Mouse (Mus musculus): ENCODE measurements around the gene Ccr10. TPM values are rescaled to one million over a fixed set of nuclear protein-coding genes. Genes with fewer than 3 reads are reported as not detected.

Ccr10 gene
- polyA plus RNA-seq (2012; rRNA removed): not detected in 2 replicates

GRCm38 (mm10) chr11:101174851-101175628 is at the start of gene Ccr10:
TSS of gene Ccr10 (minus strand) at chr11:101175443.

GRCm38 (mm10) chr11:101170811-101171610 is 4.2 kb downstream of the Ccr10 start, which contains the start of gene Plekhh3:
TSS of gene Plekhh3 (minus strand) at chr11:101171351.

GRCm38 (mm10) chr11:101170354-101170810 is 4.9 kb downstream of the Ccr10 start, which contains the start of gene Cntnap1:
TSS of gene Cntnap1 (plus strand) at chr11:101170523.

GRCm38 (mm10) chr11:101155728-101156371 is 19.4 kb downstream of the Ccr10 start, which contains the start of gene Tubg2:
TSS of gene Tubg2 (plus strand) at chr11:101155907.

Other genes starting within 250 kb of the Ccr10 start
- 20.9 and 23.6 TPM in 2 replicates for gene Stat3, start 235.9 kb downstream of the Ccr10 start, polyA plus RNA-seq (2012; rRNA removed)
- gene Cavin1, start 204.6 kb downstream of the Ccr10 start, polyA plus RNA-seq (2012; rRNA removed): 20.2 and 40.3 TPM in 2 replicates
- gene Atp6v0a1, start 166.0 kb downstream of the Ccr10 start, polyA plus RNA-seq (2012; rRNA removed): 75.1 and 97.4 TPM in 2 replicates
- gene Naglu, start 105.4 kb downstream of the Ccr10 start, polyA plus RNA-seq (2012; rRNA removed): 6.2 and 7.2 TPM in 2 replicates
- gene Hsd17b1, start 97.0 kb downstream of the Ccr10 start, polyA plus RNA-seq (2012; rRNA removed): 0.30 and 0.55 TPM in 2 replicates
- gene Coasy, start 92.9 kb downstream of the Ccr10 start, polyA plus RNA-seq (2012; rRNA removed): 46.4 and 49.7 TPM in 2 replicates
- gene Mlx, start 88.2 kb downstream of the Ccr10 start, polyA plus RNA-seq (2012; rRNA removed): 24.2 and 37.5 TPM in 2 replicates
- gene Psmc3ip, start 80.0 kb downstream of the Ccr10 start, polyA plus RNA-seq (2012; rRNA removed): 50.1 and 54.5 TPM in 2 replicates
- 39.1 and 53.7 TPM in 2 replicates for gene Retreg3, start 55.5 kb downstream of the Ccr10 start, polyA plus RNA-seq (2012; rRNA removed)
- 23.1 and 35.8 TPM in 2 replicates for gene Tubg1, start 55.5 kb downstream of the Ccr10 start, polyA plus RNA-seq (2012; rRNA removed)
- gene Tubg2, start 19.5 kb downstream of the Ccr10 start, polyA plus RNA-seq (2012; rRNA removed): 2.4 and 4.7 TPM in 2 replicates
- 0.77 and 1.3 TPM in 2 replicates for gene Cntnap1, start 4.9 kb downstream of the Ccr10 start, polyA plus RNA-seq (2012; rRNA removed)
- 8.0 and 10.1 TPM in 2 replicates for gene Plekhh3, start 4.1 kb downstream of the Ccr10 start, polyA plus RNA-seq (2012; rRNA removed)
- gene Ezh1, start 51.0 kb upstream of the Ccr10 start, polyA plus RNA-seq (2012; rRNA removed): 11.1 and 20.0 TPM in 2 replicates
- gene Ramp2, start 70.6 kb upstream of the Ccr10 start, polyA plus RNA-seq (2012; rRNA removed): 41.2 and 53.6 TPM in 2 replicates
- gene Vps25, start 78.3 kb upstream of the Ccr10 start, polyA plus RNA-seq (2012; rRNA removed): 46.6 and 64.9 TPM in 2 replicates
- 7.6 and 8.6 TPM in 2 replicates for gene Wnk4, start 85.1 kb upstream of the Ccr10 start, polyA plus RNA-seq (2012; rRNA removed)
- gene Cntd1, start 103.6 kb upstream of the Ccr10 start, polyA plus RNA-seq (2012; rRNA removed): 1.1 and 1.8 TPM in 2 replicates
- gene Coa3, start 103.7 kb upstream of the Ccr10 start, polyA plus RNA-seq (2012; rRNA removed): 93.9 and 163 TPM in 2 replicates
- gene Becn1, start 126.8 kb upstream of the Ccr10 start, polyA plus RNA-seq (2012; rRNA removed): 115 and 433 TPM in 2 replicates
- gene Psme3, start 140.8 kb upstream of the Ccr10 start, polyA plus RNA-seq (2012; rRNA removed): 101 and 138 TPM in 2 replicates
- 8.2 and 8.5 TPM in 2 replicates for gene Aoc2, start 149.6 kb upstream of the Ccr10 start, polyA plus RNA-seq (2012; rRNA removed)
- 0.22 and 0.24 TPM in 2 replicates for gene Aoc3, start 155.2 kb upstream of the Ccr10 start, polyA plus RNA-seq (2012; rRNA removed)
- not detected in 2 replicates for gene G6pc, start 192.1 kb upstream of the Ccr10 start, polyA plus RNA-seq (2012; rRNA removed)
- gene Aarsd1, start 242.2 kb upstream of the Ccr10 start, polyA plus RNA-seq (2012; rRNA removed): 59.2 and 85.3 TPM in 2 replicates
- 3.7 and 5.7 TPM in 2 replicates for gene Gm27029, start 249.4 kb upstream of the Ccr10 start, polyA plus RNA-seq (2012; rRNA removed)
- 18.1 and 22.8 TPM in 2 replicates for gene Rundc1, start 249.6 kb upstream of the Ccr10 start, polyA plus RNA-seq (2012; rRNA removed)
- 6.3 and 9.9 TPM in 2 replicates for gene Ptges3l, start 249.9 kb upstream of the Ccr10 start, polyA plus RNA-seq (2012; rRNA removed)